Mouse (Mus musculus) lung, postnatal 0 days (tissue): Measurements from ENCODE around the gene Ankrd31. TPM values are rescaled to one million over a fixed set of nuclear protein-coding genes. Genes with fewer than 3 reads are reported as not detected.

ENCODE experiments used
- ATAC-seq: fragments of 200-750 bp; cut with Nextera tagmentation; 2 replicates; pipeline ENCODE4 v1.8.0; 2017; ENCODE audit warnings: moderate library complexity
- DNase-seq: peaks from one replicate; pipeline ENCODE4 v3.0.0-alpha.2; 2016; ENCODE audit warnings: low spot score
- H3K27ac ChIP-seq: fragments of 300-500 bp; sonication (generic); 2 replicates; pipeline ENCODE4 v1.5.1; 2014; ENCODE audit warnings: antibody characterized with exemption, mild to moderate bottlenecking, low read length, mixed read lengths
- H3K27me3 ChIP-seq: fragments of 300-500 bp; sonication (generic); replicated peaks from 2 replicates; pipeline ENCODE4 v1.6.1; 2014; ENCODE audit warnings: low read length, mixed read lengths; ENCODE audit not compliant: insufficient read depth
- H3K36me3 ChIP-seq: fragments of 300-500 bp; sonication (generic); 2 replicates; pipeline ENCODE4 v1.6.1; 2014; ENCODE audit warnings: low read length, mixed read lengths; ENCODE audit not compliant: insufficient read depth
- H3K4me1 ChIP-seq: fragments of 300-500 bp; sonication (generic); 2 replicates; pipeline ENCODE4 v1.6.1; 2014; ENCODE audit warnings: antibody characterized with exemption, low read depth, low read length, mixed read lengths; ENCODE audit not compliant: insufficient read depth
- H3K4me2 ChIP-seq: fragments of 300-500 bp; sonication (generic); replicated peaks from 2 replicates; pipeline ENCODE4 v1.6.1; 2014; ENCODE audit warnings: low read depth, mild to moderate bottlenecking, low read length, moderate library complexity, mixed read lengths
- H3K4me3 ChIP-seq: fragments of 300-500 bp; sonication (generic); 2 replicates; pipeline ENCODE4 v1.5.1; 2014; ENCODE audit warnings: low read depth, low read length
- H3K9ac ChIP-seq: fragments of 300-500 bp; sonication (generic); replicated peaks from 2 replicates; pipeline ENCODE4 v1.6.1; 2014; ENCODE audit warnings: low read depth, mild to moderate bottlenecking
- H3K9me3 ChIP-seq: fragments of 300-500 bp; sonication (generic); 2 replicates; pipeline ENCODE4 v1.6.1; 2016; ENCODE audit warnings: low read length, mixed read lengths
- CTCF ChIP-seq: IDR thresholded peaks from 2 replicates; pipeline ENCODE4 v1.5.1; 2016; ENCODE audit warnings: antibody characterized with exemption, mild to moderate bottlenecking
- EP300 ChIP-seq: IDR thresholded peaks from 2 replicates; pipeline ENCODE4 v1.6.1; 2016; ENCODE audit warnings: antibody characterized with exemption, mild to moderate bottlenecking, control low read depth
- WGBS: fragments of 180-500 bp; shearing (Covaris S2); extraction: QIAGEN DNeasy Blood & Tissue Kit; methylation state at CpG from one replicate; pipeline ENCODE4 v1.1.7; 2014; 5-methylcytosine and 5-hydroxymethylcytosine counted together
- polyA plus RNA-seq: library from polyadenylated mRNA; unstranded; fragments of >200 nt; fragmentation: Nextera tagmentation; extraction: Ambion mirVana; gene quantifications from 2 replicates; pipeline ENCODE4 v1.2.1, GENCODE M21; 2015

Ankrd31 gene
- polyA plus RNA-seq, 1 experiment from 2014 or later, result not detected

DNA sequence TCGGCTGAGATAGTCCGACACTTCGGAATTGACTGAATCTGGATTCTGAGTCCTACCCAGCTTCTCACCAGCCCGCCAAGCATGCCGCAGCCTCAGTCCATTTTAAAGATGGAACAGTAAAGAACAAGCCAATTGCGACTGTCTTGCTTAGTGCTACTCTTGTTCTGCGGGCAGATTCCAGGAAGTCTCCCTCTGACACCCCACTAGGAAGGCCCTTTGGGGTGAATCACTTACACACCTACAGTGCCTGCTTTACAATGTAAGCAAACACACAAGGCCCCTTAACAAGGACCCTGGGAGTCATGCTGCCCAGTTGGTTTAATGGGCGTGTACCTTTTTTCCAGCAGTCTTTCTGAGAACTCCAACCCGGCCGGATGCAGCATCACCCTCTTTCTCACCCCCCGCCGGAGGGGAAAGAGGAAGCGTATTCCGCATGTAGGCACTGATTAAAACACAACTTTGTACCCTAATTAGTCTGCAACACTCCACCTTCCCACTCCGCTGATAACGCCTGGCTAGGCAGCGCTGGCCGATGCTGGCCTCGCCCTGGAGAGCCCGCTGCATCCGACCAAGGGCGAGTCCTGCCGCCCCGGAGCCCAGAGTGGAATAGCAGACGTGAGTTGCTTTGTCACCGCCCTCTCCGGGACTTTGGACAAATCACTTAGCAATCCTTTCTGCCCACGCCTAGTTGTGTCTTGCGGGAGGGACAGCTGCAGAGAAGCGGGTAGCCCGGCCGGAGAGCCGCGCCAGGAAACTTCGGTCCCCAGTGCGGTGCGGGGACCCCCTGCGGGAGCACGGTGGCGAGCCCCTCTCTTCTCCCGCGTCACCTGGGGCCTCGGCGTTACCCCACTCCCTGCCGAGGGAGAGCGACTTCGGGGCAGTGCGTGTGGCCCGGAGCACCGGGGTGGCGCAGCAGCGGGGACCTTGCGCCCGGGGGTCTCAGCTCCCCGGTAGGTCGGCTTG, 176.2 kb downstream of the Ankrd31 start, which contains the start of gene Gcnt4:
Gene Gcnt4 (plus strand): TSS at position 691 of the 963 bp plus-strand sequence.
- no peaks in the 10 kb centered on the region for H3K27me3 ChIP-seq
- ATAC-seq (peak; percentile 88), DNase-seq (peak; percentile 83)
- 9% methylated on average over 50 of the region's 56 CpGs for WGBS
- H3K9me3 ChIP-seq, result no peaks in the 10 kb centered on the region
- peaks cover 3% of the 10 kb centered on the region; the same call in 1 of the 2 replicates for H3K4me1 ChIP-seq
- TF ChIP-seq EP300, result no peak
- TF ChIP-seq CTCF, result no peak
- H3K36me3 ChIP-seq, result no peaks in the 10 kb centered on the region
- H3K4me3 ChIP-seq, result peak within 1 kb of the TSS; percentile 71
- H3K27ac ChIP-seq, result no peak within 1 kb of the TSS
- peak within 1 kb of the TSS; percentile 100 for H3K4me2 ChIP-seq
- peak within 1 kb of the TSS; percentile 43; the same call in 1 of the 2 replicates for H3K9ac ChIP-seq

DNA sequence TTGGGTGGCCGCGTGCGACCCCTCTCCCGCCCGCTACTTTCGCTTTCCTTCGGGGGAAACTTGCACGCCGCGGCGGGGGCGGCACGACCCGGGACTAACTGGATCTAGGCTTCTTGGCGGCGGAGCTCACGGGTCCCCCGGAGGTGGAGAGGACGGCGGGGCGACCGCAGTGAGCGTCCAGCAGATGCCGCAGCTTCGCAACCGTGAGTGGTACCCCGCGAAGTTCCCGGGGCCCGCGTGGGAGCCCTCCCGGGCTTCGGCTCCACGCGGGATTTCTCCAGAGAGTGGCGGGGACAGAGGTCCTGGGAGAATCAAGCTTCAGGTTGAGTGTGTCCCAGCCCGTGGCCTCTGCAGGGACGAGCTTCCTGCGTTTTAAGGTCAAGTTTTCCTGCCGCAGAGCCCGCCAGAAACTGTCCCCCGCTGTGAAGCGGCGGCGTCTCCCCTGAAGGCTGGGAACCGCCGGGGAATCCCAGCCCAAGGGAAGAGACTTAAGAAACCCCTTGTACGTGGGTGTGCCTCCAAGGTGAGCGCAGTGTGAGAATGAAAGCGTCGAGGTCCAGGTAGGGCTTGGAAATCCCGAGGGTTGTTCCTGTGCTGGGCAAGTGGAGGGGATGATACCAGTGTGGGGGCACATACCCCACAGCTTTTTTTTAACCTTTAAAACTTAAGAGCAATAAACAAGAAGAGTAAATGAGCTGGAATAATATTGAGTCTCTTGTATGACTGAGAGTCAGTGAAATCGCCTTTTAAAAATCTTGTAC, 177.1 kb downstream of the Ankrd31 start:
- no peaks in the 10 kb centered on the region for H3K9me3 ChIP-seq
- no peaks in the 10 kb centered on the region for H3K27me3 ChIP-seq
- no peaks in the 10 kb centered on the region for H3K36me3 ChIP-seq
- peak overlapping the region; percentile 43; the same call in 1 of the 2 replicates for H3K9ac ChIP-seq
- H3K4me3 ChIP-seq, result peak overlapping the region; percentile 71
- WGBS, result 1% methylated on average over 50 of the region's 53 CpGs
- H3K4me1 ChIP-seq, result peaks cover 3% of the 10 kb centered on the region; the same call in 1 of the 2 replicates
- DNase-seq (peak; percentile 13), ATAC-seq (peak; percentile 48)
- H3K27ac ChIP-seq, result no peak overlapping the region
- TF ChIP-seq CTCF (no peak), EP300 (no peak)
- peak overlapping the region; percentile 100 for H3K4me2 ChIP-seq

DNA sequence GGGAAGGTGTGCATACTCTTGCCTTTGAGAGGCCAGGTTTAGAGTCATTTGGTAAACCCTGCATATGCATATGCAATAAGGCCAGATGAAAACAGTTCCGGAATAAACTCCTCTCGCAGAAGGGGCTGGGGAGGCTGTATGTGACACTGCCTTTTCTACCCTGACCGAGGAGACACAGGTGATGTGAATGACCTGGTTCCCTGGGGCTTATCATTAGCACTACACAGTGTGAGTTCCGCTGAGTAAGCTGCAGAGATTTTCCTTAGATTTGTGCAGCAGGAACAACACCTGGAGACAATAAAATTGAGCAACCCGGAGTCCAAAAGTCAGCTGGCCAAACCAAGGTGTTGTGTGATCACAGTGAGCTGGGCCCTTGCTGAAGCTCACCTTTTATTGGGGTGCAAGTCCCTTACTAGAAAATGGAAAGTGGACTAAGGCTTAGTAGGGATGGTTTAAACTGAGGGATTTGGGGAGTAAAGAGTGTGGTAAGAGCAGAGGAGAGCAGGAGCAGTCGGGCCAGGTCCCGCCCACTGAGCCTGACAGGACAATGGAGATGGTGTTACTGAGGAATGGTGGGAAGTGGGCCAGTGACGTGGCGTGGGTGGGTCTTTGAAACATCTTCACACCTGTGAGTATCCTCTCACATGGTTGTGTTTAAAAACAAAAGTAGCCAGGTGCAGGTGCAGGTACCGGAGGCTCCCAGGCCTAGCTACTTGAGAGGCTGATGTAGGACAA, 178.1 kb downstream of the Ankrd31 start:
- Histone ChIP-seq H3K27ac (no peak overlapping the region), H3K4me2 (no peak overlapping the region), H3K9ac (no peak overlapping the region), H3K36me3 (no peaks in the 10 kb centered on the region), H3K4me3 (no peak overlapping the region), H3K9me3 (no peaks in the 10 kb centered on the region), H3K4me1 (peaks cover 3% of the 10 kb centered on the region; the same call in 1 of the 2 replicates), H3K27me3 (no peaks in the 10 kb centered on the region)
- DNase-seq (no peak), ATAC-seq (no peak)
- TF ChIP-seq EP300, result no peak
- no peak for TF ChIP-seq CTCF
- WGBS, result 48% methylated on average over 10 of the region's 10 CpGs

DNA sequence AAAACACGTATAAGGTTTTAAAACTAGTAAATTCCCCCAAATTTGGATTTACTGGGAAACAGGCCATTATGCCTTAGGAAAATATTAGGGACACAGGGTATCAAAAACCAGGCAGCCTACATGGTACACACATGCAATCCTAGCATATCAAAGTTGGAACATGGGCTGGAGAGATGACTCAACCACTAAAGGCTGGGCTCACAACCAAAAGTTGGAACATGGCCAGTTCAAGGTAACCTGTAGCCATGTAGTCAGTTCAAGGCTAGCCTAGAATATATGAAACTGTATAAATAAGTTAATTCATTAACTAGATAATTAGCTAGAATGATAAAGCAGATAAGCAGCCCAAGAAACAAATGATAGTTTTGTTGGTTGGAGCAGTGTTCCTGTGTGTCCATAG, 179.7 kb downstream of the Ankrd31 start:
- Histone ChIP-seq H3K4me3 (no peak overlapping the region), H3K9ac (no peak overlapping the region), H3K36me3 (no peaks in the 10 kb centered on the region), H3K27ac (no peak overlapping the region), H3K27me3 (no peaks in the 10 kb centered on the region), H3K9me3 (no peaks in the 10 kb centered on the region), H3K4me2 (no peak overlapping the region), H3K4me1 (peaks cover 3% of the 10 kb centered on the region; the same call in 1 of the 2 replicates)
- ATAC-seq (no peak), DNase-seq (no peak)
- TF ChIP-seq CTCF, result no peak
- no peak for TF ChIP-seq EP300
- 92% methylated on average over 1 of the region's 1 CpGs for WGBS

DNA sequence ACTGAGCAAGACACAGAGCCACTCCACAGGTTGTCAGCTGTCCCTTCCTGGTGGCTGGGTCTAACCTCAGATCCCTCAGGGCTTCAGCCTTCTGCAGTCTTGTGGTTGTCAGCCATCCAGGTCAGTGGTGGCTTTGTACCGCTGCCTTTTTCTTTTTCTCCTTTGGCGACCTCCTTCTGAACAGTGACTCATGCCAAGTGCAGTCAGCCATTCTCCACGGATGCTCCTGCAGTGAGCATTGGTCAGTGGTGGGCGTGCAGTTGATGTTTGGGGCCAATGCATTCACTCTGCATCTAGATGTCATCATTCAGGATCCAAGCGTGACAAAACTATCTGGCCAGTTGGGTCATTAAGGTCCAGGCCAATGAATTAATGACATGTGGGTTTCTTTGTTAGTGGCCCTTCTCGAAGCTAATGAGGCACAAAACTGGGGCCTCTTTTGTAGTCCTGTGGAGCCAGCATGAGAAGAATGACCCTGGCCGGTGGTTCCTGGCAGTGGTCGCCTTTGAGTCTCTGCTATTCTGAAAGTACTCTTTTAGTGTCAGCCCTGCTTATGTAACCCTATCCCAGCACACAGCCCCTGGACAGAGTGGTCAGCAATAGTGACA, 180.5 kb downstream of the Ankrd31 start:
- 68% methylated on average over 8 of the region's 8 CpGs for WGBS
- H3K4me1 ChIP-seq, result peaks cover 3% of the 10 kb centered on the region; the same call in 1 of the 2 replicates
- ATAC-seq (no peak), DNase-seq (no peak)
- H3K9me3 ChIP-seq, result no peaks in the 10 kb centered on the region
- no peaks in the 10 kb centered on the region for H3K36me3 ChIP-seq
- H3K27me3 ChIP-seq, result no peaks in the 10 kb centered on the region
- H3K4me2 ChIP-seq, result no peak overlapping the region
- no peak overlapping the region for H3K4me3 ChIP-seq
- no peak overlapping the region for H3K27ac ChIP-seq
- TF ChIP-seq CTCF (no peak), EP300 (no peak)
- no peak overlapping the region for H3K9ac ChIP-seq
